Comparison of ENCODE assay signal across 11 mouse cellular contexts in genomic region chr5:5372354-5372753, GRCm38 (mm10). TPM values are rescaled to one million over a fixed set of nuclear protein-coding genes. Genes with fewer than 3 reads are reported as not detected.
DNase-seq lines count a peak whose midpoint lies in the region; ATAC-seq lines count a peak whose summit lies in the region.
"Had no signal": no experiment of that assay in that cellular context is flagged by ENCODE, and none has a peak within 500 bp of the region (broad histone marks: within the 10 kb centered on the region; RNA-seq: fewer than 3 reads in every experiment).

No protein-coding gene starts in this region.

- ATAC-seq in kidney, embryonic 14.5 days (ENCODE audit: low FRiP score, low TSS enrichment), result 0 out of 2 replicates have a peak, but pooled peaks have one; percentile 22
- ATAC-seq in embryonic facial prominence, embryonic 15.5 days (ENCODE audit: insufficient number of reproducible peaks, low FRiP score, low TSS enrichment, low read depth), result peak; percentile 70; the same call in 1 of the 2 replicates
- ATAC-seq: liver, postnatal 0 days had no signal

- H3K36me3 ChIP-seq in kidney, embryonic 14.5 days (ENCODE audit: control insufficient read depth, insufficient read depth, low read length), result no peaks in the 10 kb centered on the region
- peaks cover 6% of the 10 kb centered on the region; the same call in 1 of the 2 replicates for H3K36me3 ChIP-seq in embryonic facial prominence, embryonic 15.5 days

- no peak overlapping the region for H3K9ac ChIP-seq in kidney, embryonic 14.5 days (ENCODE audit: low read depth, low read length)
- H3K9ac ChIP-seq in embryonic facial prominence, embryonic 15.5 days, result no peak overlapping the region
- H3K9ac ChIP-seq: liver, postnatal 0 days had no signal

- H3K9me3 ChIP-seq in kidney, embryonic 14.5 days (ENCODE audit: control insufficient read depth, low read length), result no peaks in the 10 kb centered on the region
- no peaks in the 10 kb centered on the region for H3K9me3 ChIP-seq in embryonic facial prominence, embryonic 15.5 days (replicated peaks)

- WGBS in kidney, embryonic 14.5 days, result 74% methylated on average over 3 of the region's 3 CpGs
- 50% methylated on average over 3 of the region's 3 CpGs for WGBS in embryonic facial prominence, embryonic 15.5 days

- no peak overlapping the region for H3K4me3 ChIP-seq in kidney, embryonic 14.5 days (ENCODE audit: low read length)
- H3K4me3 ChIP-seq in embryonic facial prominence, embryonic 15.5 days (replicated peaks), result no peak overlapping the region

- H3K4me1 ChIP-seq in kidney, embryonic 14.5 days (ENCODE audit: control insufficient read depth, insufficient read depth, low read length), result no peaks in the 10 kb centered on the region
- 0 out of 2 replicates have a peak, but pooled peaks cover 17% of the 10 kb centered on the region for H3K4me1 ChIP-seq in embryonic facial prominence, embryonic 15.5 days

- DNase-seq in kidney, postnatal 14 days, result no peak
- DNase-seq in Muller cell, postnatal 12 days (ENCODE audit: inconsistent ontology term), result peak; percentile 49
- DNase-seq in cerebellum, adult 11-12 months, result peak; percentile 36
- no peak for DNase-seq in adrenal gland, postnatal 25 days
- DNase-seq in embryo, embryonic 9.5 days (ENCODE audit: extremely low spot score), result no peak
- DNase-seq: heart, postnatal 4 days; kidney, postnatal 10 days; liver, postnatal 0 days; right cerebral cortex, postnatal 14 days had no signal

- no peak overlapping the region for H3K27ac ChIP-seq in kidney, embryonic 14.5 days (ENCODE audit: low read depth, low read length)
- H3K27ac ChIP-seq in embryonic facial prominence, embryonic 15.5 days (replicated peaks), result no peak overlapping the region

- H3K27me3 ChIP-seq in kidney, embryonic 14.5 days (ENCODE audit: control insufficient read depth, insufficient read depth, low read length), result no peaks in the 10 kb centered on the region
- no peaks in the 10 kb centered on the region for H3K27me3 ChIP-seq in embryonic facial prominence, embryonic 15.5 days

- H3K4me2 ChIP-seq in kidney, embryonic 14.5 days (replicated peaks; ENCODE audit: low read depth, low read length), result no peak overlapping the region
- no peak overlapping the region for H3K4me2 ChIP-seq in embryonic facial prominence, embryonic 15.5 days (replicated peaks)

RNA-seq across cellular contexts. Expression of gene Cdk14, which starts 47.8 kb away (rescaled TPM):
- 12.7 and 18.9 TPM in 2 replicates for polyA plus RNA-seq in kidney, embryonic 14.5 days (2014; fragmentation: Nextera tagmentation; extraction: Ambion mirVana)
- 24.5 and 26.2 TPM in 2 replicates for polyA plus RNA-seq in embryonic facial prominence, embryonic 15.5 days (2015; fragmentation: Nextera tagmentation; extraction: Ambion mirVana)
- 8.5 and 9.4 TPM in 2 replicates for total RNA-seq in adrenal gland, postnatal 25 days (2021)

Comparison
In these comparisons a context has a peak if more than half of its experiments do, and no peak if none do; other contexts are left out.
1. DNase-seq: peak in Muller cell, postnatal 12 days (single experiment) and cerebellum, adult 11-12 months (single experiment); none in kidney, postnatal 14 days (single experiment), adrenal gland, postnatal 25 days (single experiment) and embryo, embryonic 9.5 days (single experiment).